8 mouse cellular contexts compared by ENCODE assay signal in genomic region chr12:61723158-61723557, GRCm38 (mm10).
DNase-seq lines count a peak whose midpoint lies in the region.

No protein-coding gene starts in this region.

- DNase-seq in kidney, adult 9 months = peak; percentile 5
- no peak for DNase-seq in kidney, adult 18-20 months
- peak; percentile 6 for DNase-seq in right cerebral cortex, postnatal 14 days
- no peak for DNase-seq in right cerebral cortex, postnatal 25 days
- peak; percentile 8 for DNase-seq in embryo, embryonic 9.5 days (ENCODE audit: extremely low spot score)
- peak; percentile 13 for DNase-seq in telencephalon, adult 2 months (ENCODE audit: low read depth, low spot score)
- DNase-seq in adrenal gland, adult 8-10 months = no peak
- no peak for DNase-seq in Muller cell, postnatal 12 days (ENCODE audit: inconsistent ontology term)

Comparison
In these comparisons a context has a peak if more than half of its experiments do, and no peak if none do; other contexts are left out.
1. DNase-seq: peak in kidney, adult 9 months (single experiment), right cerebral cortex, postnatal 14 days (single experiment), embryo, embryonic 9.5 days (single experiment) and telencephalon, adult 2 months (single experiment); none in kidney, adult 18-20 months (single experiment), right cerebral cortex, postnatal 25 days (single experiment), adrenal gland, adult 8-10 months (single experiment) and Muller cell, postnatal 12 days (single experiment).